Mouse (Mus musculus) thymus, postnatal 10 days (tissue): ENCODE data around the gene Bag1.
"Not testable (repeated sequence)": the region's sequence is repeated elsewhere in the genome, so short reads cannot be mapped to it uniquely, and the experiment has no call there.

ENCODE experiments used
- DNase-seq, 2 experiments: peaks; one replicate each; pipeline ENCODE4 v3.0.0; 2021; ENCODE audit warnings: low spot score in 2 of 2

The Bag1 gene

GRCm38 (mm10) chr4:40934369-40934768 is 13.7 kb downstream of the Bag1 start:
- not testable (repeated sequence) for DNase-seq

- no peak for DNase-seq
These were observed 14.4 kb downstream of the Bag1 start for GRCm38 (mm10) chr4:40933694-40934093.

DNA sequence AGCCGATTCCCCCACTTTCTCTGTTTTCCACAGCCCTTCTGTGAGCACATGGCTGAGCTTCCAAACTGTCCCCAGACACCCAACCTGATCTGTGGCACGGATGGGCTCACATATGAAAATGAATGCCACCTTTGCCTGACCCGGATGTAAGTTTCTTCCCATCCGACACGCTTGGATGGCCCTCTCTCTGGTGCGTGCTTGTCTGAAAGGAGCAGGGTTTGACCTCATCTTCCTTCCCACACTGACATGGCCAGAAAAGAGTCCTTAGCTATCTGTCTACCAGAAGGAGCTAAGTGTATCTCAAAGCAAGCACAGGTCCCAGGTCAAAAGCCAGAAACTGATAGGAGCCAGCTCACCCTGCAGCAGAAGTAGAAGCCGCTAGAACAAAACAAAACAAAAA is 19.0 kb downstream of the Bag1 start:
- no peak for DNase-seq

DNA sequence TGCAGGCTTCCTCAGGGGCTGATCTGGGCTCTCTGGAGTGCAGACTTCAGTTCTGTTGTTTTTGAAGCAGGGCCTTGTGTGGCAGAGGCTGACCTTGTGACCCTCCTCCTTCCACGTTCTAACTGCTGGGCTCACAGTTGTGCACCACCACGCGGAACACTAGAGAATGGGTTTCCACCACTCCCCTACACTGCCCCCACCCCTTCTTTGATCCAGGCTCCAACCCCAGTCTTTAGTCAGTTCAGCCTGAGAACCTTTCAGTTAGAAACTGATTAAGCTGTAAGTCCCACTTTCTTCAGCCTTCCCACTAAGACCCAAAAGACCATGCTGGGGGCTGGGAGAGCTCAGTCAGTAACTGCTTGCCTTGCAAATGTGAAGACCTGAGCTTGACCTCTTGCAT is 22.5 kb downstream of the Bag1 start:
- DNase-seq = no peak

GRCm38 (mm10) chr4:40923087-40923651 is 24.9 kb downstream of the Bag1 start:
- no peak for DNase-seq

DNA sequence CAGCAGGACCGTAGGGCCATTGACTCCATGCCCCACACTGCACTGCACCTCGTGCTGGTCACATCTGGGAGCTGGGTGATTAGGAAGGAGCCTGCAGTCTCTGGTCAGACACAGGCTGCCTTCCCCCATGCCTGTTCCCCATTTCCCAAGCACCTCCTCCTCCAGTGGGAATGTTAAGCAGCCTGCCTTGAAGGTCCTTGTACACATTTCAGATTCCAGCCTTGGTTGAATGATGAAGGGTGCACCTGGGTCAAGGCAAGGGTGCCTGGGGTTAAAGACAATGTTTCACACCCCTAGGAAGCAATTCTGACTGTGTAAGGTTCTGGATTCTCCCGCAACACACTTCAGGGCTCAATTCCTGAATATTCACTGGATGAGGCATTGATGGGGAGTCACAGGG is 26.8 kb downstream of the Bag1 start:
- no peak for DNase-seq

- no peak for DNase-seq
These were observed 27.5 kb downstream of the Bag1 start for GRCm38 (mm10) chr4:40920576-40920975.

DNA sequence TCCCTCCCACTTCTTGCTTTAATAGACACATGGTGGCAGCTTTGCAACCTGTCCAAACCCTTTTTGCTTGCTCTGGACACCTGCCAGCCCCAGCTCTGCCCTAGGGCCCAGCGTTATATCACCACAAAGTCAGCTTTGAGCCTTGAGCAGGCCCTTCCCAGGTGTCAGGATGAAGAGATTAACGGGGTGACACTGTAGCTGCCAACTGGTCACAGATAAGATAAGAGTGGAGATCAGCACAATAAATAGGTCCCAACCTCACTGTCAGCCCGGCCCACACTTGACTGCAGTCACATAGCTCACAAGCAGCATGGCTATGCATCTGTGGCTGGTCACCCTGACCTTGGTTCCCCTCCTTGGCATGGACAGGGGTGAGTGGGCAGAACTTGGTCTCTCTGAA is 28.3 kb downstream of the Bag1 start, which contains the start of gene Spink4:
TSS of gene Spink4 (plus strand) at position 268 of the 400 bp plus-strand sequence.
- no peak for DNase-seq

- no peak for DNase-seq
These were observed 31.4 kb downstream of the Bag1 start for GRCm38 (mm10) chr4:40916592-40917155.

DNA sequence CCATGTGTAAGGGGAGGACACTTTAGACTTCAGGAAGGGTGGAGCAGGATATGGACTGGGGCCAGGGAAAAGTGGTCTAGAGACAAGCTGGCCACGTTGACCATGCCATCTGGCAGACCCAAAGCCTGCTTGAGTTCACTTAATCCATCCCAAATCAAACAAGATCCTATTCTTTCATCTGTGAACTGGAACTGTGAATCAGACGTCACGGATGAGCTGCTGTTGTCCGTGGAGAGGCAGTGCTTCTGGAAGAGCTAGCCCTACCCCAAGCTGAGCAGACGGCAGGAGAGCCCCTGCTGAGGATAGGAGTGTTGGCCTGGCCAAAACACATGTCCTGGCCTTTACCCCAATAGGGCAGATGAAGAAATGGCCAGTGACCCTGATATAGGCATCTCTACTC is 32.1 kb downstream of the Bag1 start:
- DNase-seq = no peak

DNA sequence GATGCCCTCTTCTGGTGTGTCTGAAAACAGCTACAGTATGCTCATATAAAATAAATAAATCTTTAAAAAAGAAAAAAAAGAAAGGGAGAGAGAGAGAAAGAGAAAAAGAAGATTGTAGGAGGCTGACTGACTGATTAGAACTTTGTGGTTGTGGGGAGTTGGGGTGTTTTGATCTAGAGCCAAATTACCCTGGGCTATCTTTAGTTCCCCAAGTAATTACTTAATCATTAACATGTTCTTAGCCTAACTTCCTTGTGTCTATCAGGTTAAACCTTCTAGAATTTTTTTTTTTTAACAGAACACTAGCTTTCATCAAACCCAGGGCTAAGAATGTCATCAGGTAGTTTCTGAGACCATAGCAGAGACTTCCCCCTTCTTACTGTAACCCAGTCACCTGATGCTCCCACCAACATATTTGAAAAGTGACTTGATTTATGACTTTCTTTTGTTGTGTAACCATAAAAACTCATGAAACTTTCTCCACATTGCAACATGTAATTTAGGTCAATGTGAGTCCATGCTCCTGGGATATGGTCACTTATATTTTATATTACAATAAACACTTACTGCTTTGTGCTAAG is 33.7 kb downstream of the Bag1 start:
- no peak for DNase-seq

DNA sequence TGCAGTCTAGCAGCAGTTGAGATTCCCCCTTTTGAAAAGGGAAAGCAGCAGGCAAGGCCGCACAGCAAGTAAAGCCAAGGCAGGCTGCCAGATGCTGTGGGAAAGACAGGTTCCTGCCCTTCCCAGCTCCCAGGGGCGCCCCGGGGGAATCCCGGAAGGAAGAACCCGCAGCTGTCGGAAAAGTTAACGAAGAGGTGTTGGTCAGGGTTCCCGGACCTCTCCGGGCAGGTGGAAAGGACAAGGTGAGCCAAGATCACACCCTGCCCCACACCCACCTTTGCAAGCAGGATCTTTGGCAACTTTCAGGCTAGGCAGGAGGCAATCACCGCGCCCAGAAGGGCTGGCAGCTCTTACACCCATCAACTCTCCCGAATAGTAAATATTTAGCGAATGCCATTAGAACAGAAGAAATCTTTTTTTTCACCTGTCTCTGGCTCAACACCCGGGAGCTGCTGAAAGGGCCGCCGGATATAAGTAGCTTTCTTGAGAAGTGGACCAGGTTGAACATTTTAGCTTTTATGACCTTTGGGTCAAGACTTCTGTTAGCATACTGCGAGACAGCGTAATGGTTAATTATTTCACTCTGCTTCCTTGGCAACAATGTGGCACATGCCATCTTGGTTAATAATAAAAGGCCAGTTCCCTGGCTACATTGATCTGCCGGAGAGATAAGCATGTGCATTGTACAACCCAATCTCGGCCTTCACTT is 39.7 kb downstream of the Bag1 start:
- DNase-seq = no peak

DNA sequence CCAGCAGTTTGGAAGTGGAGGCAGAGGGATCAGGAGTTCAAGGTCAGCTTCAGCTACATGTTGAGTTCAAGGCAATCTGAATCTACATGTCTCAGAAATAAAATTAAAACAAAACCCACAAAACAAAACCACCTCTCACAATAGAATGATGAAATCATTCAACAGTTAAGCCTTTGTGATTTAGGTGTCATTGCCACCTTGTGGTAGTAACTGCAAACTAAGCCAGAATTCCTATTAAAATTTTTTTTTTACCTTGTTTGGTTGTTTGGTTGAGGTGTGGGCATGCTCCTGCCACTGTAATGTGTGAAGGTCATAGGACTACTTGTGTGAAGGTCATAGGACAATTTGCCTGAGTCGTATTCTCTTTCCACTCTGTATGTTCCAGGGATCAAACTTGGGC is 41.8 kb downstream of the Bag1 start:
- DNase-seq = peak in 1 of 2 experiments; percentile 25

DNA sequence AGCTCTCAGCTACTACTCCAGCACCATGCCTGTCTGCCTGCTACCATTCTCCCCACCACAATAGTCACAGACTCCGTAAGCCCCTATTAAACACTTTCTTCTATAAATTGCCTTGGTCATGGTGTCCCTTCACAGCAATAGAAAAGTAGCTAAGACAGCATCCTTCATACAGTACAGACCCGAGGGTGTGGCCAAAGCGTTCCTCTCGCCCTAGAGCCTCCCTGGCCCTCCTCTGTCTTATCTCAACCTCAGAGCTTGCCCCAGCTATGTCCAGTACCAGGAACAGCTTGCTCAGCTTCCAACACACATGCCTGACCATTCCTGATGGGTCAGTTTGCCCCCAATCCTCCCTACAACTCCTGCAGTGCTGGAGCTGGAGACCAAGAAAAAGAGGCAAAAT is 47.5 kb downstream of the Bag1 start:
- DNase-seq = no peak

DNA sequence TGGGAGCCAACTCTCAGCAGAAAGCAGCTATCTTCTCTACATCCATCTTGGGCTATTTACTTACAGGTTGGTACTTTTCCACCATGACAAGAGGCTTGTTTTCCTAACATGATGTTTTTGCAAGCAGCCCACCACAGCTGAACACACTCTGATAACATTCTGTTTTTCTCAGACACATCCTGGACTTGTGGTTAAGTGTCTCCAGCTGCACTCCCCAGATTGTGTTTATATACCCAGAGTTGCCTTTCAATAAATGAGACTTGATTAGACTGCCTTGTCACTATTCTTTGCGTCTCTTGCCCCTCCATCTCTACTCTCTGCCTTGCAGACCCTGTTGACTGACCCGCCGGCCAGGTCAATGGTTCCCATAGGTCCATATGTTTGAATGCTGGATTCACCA is 48.0 kb downstream of the Bag1 start:
- no peak for DNase-seq

GRCm38 (mm10) chr4:40899264-40899663 is 48.8 kb downstream of the Bag1 start:
- no peak for DNase-seq

- no peak for DNase-seq
These were observed 49.5 kb downstream of the Bag1 start for GRCm38 (mm10) chr4:40898476-40899044.

GRCm38 (mm10) chr4:40895646-40896045 is 52.4 kb downstream of the Bag1 start:
- DNase-seq = no peak

DNA sequence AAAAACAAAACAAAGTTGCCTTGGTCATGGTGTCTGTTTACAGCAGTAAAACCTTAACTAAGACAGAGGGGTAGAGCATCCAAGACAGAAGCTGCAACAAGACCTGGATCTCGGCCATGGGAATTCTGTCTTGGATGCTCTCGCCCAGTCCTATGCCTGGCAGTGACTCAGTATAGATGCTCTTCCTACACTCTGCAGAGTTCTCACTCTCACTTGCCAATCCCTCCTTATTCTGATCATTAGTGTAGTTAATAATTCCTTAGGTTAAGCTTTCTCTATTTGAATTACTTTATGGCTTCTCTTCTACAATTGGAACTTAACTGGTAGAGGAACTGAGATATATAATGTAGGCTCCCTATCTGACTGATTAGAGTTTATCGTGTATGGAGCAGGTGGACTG is 53.0 kb downstream of the Bag1 start:
- no peak for DNase-seq

GRCm38 (mm10) chr4:40891206-40891605 is 56.9 kb downstream of the Bag1 start:
- no peak for DNase-seq

- no peak for DNase-seq
These were observed 58.1 kb downstream of the Bag1 start for GRCm38 (mm10) chr4:40889983-40890382.

DNA sequence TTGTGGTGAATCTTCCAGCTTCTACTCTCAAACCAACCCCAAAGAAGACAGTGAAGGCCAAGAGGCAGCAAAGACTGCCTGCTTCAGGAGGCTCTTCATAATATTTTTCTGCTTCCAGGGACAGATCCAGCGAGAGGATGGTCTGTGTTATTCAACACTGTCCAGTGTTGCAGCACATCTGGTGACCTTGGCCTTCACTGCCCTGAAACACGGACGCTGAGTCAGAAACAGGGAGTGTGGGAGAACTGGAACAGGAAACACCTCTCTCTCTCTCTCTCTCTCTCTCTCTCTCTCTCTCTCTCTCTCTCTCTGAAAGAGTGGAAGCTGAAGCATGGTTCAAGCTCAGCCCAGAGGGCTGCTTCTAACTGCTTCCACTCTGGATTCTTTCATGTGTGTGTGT is 58.8 kb downstream of the Bag1 start:
- no peak for DNase-seq

GRCm38 (mm10) chr4:40888839-40889238 is 59.3 kb downstream of the Bag1 start:
- no peak for DNase-seq
